Mouse (Mus musculus) kidney, adult 11 months (tissue): ENCODE results near the gene Ss18l1.
A peak's percentile ranks its signal among the peaks of the same experiment; 100 is the strongest.

ENCODE experiments used
- DNase-seq: peaks from one replicate; pipeline ENCODE4 v3.0.0; 2022

The Ss18l1 gene

DNA sequence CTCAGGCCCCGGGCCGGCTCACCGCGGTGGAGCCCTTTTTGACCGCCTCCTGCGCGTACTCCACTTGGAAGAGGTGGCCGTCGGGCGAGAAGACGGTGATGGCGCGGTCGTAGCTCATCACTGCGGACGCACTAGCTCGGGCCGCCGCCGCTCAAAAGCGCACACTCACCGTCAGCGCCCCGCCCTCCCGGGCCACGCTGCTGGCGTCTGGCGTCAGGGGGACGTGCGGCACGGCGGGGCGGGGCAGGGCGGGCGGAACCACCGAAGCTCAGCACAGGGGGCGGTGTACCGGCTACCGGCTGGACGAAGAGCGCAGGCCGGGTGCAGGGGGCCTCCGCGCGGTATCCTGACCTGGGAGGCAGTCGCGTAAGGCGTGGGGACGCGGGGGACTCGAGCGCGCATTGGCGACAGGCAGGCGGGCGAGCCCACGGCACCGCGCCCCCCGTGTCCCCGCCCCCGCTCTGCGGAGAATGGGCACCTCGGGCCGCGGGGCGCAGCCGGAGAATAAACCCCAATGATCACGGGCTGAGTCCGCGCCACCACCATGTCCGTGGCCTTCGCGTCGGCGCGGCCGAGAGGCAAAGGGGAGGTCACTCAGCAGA lies at the start of gene Ss18l1, which contains the start of gene Psma7:
TSS of gene Ss18l1 (plus strand) at position 254 of the 602 bp plus-strand sequence.
TSS of gene Psma7 (minus strand) at position 178 of the 602 bp plus-strand sequence.
- DNase-seq = peak; percentile 81

DNA sequence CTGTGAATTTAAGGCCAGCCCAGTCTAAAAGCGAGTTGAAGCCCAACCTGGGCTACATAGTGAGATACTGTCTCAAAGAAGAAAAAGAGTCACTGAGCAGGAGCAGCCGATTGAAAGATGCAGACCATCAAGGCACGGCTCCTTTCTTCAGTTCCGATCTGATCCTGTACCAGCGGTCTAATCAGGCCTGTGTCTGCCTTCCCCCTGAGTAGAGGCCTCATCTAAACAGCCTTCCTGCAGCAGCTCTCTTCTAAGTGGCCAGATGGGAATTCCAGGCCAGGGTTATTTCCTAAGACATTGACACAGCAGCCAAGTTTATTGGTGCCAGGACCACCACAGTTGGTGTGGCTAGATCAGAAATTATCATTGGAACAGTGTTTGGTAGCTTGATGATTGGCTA lies 49.2 kb upstream of the Ss18l1 start:
- DNase-seq = no peak

DNA sequence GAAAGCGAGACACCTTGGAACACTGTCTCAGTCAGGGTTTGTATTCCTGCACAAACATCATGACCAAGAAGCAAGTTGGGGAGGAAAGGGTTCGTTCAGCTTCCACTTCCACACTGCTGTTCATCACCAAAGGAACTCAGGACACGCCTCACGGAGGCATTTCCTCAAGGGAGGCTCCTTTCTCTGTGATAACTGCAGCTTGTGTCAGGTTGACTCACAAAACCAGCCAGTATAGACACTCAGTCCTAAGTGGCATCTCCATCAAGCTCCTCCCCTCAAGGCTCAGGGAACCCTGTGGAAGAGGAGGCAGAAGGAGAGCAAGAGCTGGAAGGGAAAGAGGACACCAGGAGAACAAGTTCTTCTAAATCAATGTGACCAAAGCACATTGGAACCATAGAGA lies 43.9 kb upstream of the Ss18l1 start:
- no peak for DNase-seq

DNA sequence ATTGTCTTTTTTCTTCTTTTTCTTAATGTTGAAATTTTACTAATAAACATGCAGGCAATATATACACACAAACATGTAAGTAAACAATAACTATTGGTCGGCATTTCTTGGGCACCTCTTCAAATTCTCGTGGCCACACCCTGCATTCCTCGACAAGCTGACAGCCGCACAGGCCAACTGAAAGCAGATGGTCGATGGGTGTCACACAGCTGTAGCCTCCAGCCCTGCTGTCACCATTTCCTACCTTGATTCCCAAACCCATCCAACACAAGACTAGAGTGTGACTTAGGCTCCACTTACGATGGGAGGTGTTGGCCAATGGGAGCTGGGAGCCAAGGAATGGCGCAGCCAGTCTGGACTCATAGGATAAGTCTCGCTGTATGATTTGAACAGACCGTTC lies 40.7 kb upstream of the Ss18l1 start:
- no peak for DNase-seq

DNA sequence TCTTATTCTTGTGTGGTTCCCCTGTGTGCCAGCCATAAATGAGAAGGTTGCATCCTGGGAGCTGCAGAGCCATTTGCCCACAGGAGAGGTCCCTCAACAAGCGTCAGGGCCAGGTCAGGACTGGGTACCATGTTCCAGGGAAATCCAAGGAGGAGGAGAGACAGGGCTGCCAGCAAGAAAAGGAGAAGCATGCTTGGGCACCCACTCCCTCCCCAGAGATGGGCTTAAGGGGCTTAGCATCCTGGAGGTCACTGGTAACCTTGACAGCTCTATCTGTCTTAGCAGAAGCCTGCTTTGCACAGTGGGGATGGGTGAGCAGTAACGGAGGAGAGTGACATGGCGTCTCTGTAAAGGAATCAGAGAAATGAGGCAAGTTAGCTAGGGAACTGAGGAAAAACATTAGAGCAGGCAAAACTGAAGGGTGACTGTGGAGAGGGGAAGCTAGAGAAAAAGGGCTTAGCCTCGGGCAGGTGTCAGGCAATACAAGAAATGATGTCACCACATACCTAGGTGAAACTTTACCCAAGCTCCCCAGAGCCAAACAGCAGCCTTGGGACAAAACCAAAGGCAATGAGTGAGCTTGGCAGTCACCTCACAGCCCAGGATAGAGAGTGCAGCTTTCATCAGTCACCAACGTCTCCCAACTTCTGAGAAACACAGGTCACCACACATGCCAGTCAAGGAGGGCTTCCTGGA lies 36.5 kb upstream of the Ss18l1 start:
- DNase-seq = no peak

GRCm38 (mm10) chr2:180006352-180007017 lies 35.8 kb upstream of the Ss18l1 start:
- no peak for DNase-seq

GRCm38 (mm10) chr2:180010686-180011085 lies 31.6 kb upstream of the Ss18l1 start:
- no peak for DNase-seq

- no peak for DNase-seq
Observed at GRCm38 (mm10) chr2:180011370-180011769, 30.9 kb upstream of the Ss18l1 start.

- no peak for DNase-seq
Observed at GRCm38 (mm10) chr2:180013686-180014085, 28.6 kb upstream of the Ss18l1 start.

GRCm38 (mm10) chr2:180017632-180018031 lies 24.7 kb upstream of the Ss18l1 start:
- DNase-seq = no peak

DNA sequence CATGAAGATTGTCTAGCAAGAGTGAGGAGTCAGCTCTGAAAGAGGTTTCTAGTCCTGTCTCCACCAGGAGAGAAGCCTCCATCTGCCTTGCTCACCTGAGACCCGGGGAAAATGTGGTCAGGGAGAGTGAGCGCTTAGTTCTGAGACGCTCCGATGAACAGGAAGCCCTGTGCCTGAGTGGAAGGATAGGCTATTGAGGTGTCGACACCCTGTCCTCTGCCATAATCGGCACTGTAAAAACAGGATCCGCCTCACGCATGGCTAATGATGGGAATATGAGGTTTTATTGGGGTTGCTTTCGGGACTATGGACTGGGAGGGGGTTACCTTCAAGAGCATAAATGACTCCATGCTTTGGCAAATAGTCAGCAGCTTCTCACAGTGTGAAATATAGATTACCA lies 23.7 kb upstream of the Ss18l1 start:
- no peak for DNase-seq

GRCm38 (mm10) chr2:180020091-180020661 lies 22.1 kb upstream of the Ss18l1 start:
- no peak for DNase-seq

DNA sequence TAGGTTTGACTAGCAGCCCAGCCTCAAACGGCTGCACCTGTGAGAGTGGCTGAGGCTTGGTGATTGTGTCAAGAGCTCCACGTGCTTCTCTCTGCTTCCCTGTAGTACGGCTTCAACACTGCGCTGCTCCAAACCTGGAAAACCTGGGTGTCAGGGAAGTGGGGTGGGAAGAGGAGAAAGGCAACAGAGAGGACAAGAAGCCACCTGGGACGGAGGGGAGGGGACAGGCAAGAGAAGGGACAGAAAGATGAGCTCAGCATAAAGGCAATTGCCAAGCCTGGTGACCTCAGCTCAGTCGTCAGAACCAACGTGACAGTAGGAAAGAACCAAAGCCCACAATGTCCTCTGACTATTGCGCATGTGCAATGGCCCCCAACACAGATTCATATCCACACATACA lies 21.4 kb upstream of the Ss18l1 start:
- DNase-seq = no peak

GRCm38 (mm10) chr2:180022751-180023150 lies 19.6 kb upstream of the Ss18l1 start:
- DNase-seq = no peak

- peak; percentile 99 for DNase-seq
Observed at GRCm38 (mm10) chr2:180024401-180025098, 17.8 kb upstream of the Ss18l1 start, which contains the start of gene Lsm14b. Gene Lsm14b (plus strand): TSS chr2:180024987.

DNA sequence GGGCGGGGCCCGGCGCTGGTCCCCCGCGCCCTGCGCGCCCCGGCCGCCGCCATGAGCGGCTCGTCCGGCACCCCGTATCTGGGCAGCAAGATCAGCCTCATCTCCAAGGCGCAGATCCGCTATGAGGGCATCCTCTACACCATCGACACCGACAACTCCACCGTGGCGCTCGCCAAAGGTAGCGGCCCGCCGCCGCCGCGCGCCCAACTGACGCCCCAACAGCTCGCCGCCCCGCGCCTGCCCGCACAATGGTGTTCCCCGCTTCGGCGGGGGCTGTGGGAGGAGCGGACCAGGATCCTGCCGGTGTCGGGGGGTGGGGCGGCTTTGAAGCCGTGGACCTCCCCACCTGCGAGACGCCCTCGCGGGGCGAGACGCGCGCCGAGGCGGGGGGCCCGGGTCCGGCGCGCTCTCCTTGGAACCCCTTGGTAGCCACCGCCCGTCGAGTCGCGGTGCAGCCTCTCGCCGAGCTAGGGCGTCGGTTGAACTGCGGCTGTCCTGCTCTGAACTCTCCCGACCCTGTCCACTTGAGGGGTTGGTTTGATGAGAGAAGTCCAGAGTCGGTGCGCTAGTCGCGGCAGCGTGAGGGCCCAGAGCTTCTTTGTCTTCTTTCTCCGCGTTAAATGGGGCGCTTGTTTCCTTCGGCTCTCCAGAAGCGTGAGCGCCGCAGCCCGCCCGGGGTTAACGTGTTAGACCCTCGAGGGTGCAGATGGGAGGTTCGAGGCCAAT lies 17.0 kb upstream of the Ss18l1 start:
- DNase-seq = no peak

DNA sequence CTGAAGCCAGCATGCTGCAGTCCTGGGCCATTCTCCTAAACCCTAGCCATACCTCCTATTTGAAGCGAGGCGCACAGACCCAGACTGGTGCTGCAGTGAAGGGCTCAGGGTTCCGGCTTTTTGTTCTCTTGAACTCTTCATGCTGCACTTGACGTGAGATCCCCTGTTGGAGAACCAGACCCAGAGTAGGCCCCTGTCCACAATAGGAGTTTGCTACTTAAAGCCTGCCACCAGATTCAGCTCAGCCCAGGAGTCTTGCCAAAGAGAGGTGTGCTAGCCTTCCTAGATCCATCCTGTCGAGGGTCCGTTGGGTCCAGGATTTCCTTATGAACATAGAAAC lies 16.5 kb upstream of the Ss18l1 start:
- DNase-seq = no peak

- no peak for DNase-seq
Observed at GRCm38 (mm10) chr2:180027768-180028167, 14.5 kb upstream of the Ss18l1 start.

DNA sequence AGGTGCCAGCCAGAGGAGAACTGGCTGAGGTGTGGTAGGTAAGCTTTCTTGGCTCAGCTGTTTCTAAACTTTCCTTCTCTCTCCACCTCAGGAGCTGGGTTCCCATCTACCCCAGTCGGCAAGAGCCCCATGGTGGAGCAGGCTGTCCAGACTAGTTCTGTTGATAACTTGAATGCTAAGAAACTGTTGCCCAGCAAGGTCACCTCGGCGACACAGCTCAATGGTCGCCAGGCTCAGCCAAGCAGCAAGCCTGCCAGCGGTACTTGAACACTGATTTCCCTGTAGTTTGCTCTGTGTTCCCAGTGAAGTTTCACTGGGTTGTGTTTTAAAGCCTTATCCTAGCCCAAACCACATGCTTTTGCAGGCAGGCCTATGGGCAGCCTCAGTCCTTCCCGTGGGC lies 11.0 kb upstream of the Ss18l1 start:
- peak; percentile 60 for DNase-seq

DNA sequence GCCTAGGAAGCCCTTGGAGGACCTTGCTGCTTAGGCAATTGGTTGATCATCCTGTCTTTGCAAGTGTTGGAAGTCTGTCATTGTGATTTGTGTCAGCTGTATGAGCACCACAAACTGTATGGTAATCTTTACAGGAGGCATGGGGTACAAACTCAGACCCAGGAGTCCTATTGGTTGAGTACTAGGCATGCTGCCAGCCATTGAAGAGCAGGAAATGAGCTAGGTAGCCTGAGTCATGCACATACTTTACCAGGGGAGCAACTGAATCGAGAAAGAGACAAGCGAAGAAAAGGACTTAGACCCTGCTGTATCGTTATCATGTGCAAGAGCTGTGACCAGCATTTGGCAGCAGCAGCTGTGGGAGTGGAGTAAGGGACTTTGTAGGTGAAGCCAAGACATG lies 9.4 kb upstream of the Ss18l1 start:
- no peak for DNase-seq

DNA sequence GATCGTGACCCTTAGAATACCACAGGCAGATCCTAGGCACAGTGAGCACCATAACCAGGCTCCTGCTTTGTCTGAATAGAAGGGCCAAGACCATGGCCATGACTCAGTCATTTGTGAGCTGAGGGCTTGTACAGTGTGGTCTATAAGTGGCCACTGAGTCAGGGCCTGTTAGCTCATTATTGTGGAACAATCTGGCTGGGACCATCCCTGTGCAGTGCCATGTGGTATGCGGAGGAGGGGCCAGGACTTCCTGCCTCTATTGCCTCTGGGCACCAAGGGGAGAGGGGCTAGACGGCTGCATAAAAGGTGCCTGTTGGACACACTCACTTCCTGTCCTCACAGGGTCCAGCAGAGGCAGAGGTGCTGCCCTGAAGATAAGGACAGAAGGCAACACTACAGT lies 8.4 kb upstream of the Ss18l1 start:
- no peak for DNase-seq

- DNase-seq = no peak
Observed at GRCm38 (mm10) chr2:180034753-180035152, 7.6 kb upstream of the Ss18l1 start.

DNA sequence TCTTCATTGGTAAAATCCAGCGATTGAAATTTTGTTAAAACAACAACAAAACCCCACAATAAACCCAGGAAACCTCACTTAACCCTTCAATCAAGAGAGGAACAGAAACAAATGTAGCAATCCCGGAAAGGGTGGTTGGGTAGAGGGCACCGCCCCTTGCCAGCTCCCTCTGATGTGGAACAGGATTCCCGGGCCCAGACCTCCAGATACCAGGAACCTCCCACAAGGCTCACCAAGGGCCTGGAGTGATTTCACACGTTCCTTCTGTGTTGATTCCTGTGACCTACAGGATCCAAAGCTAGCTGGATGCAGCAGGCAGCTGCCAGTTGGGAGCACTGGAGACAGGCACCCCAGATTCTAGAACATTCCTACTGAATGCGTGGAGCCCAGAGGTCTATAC lies 1.9 kb upstream of the Ss18l1 start:
- no peak for DNase-seq
